Mouse (Mus musculus) testis, postnatal 10 days (tissue): Measurements from ENCODE around the gene Sgo1.

Experiments
- DNase-seq: peaks from one replicate; pipeline ENCODE4 v3.0.0; 2021; ENCODE audit warnings: low spot score

Gene Sgo1

DNA sequence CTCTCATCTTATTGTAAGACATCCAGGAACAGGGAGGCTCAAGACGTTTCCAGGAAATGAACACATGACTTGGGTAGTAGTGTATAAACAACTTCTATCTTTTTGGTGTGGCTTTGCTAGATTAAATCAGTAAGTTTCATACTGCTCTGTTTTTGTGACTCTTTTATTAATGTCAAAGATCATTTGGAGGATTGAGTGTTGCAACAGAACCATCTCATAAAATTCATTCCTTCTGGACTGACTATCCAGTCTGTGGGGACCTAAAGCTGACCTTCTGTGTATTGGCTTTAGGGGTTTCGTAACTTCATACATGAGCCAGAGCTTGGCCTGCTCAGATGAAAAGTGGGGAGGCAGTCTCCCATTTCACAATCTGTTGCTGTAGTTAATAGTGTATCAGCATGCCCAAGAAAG lies 38.9 kb downstream of the Sgo1 start:
- no peak for DNase-seq

- no peak for DNase-seq
Measured at GRCm38 (mm10) chr17:53643360-53643759, 45.8 kb downstream of the Sgo1 start.

- DNase-seq, result no peak
Measured at GRCm38 (mm10) chr17:53631344-53631743, 57.8 kb downstream of the Sgo1 start.

GRCm38 (mm10) chr17:53628131-53628530 lies 61.0 kb downstream of the Sgo1 start:
- no peak for DNase-seq

GRCm38 (mm10) chr17:53627497-53627896 lies 61.6 kb downstream of the Sgo1 start:
- no peak for DNase-seq

DNA sequence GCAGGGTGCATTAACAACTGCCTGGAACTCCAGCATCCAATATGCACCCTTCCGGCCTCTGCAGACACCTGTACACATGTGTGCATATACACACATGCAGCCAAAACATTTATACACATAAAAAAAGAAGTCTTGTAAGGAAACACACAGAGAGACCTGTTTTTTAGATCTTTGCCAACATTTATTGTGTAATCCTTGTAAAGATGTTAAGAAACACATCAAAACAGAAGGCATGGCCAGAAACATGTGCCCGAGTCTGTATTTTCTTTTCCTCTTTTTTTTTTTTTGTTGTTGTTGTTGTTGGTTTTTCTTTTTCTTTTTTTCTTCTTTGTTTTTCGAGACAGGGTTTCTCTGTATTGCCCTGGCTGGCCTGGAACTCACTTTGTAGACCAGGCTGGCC lies 63.0 kb downstream of the Sgo1 start:
- DNase-seq, result no peak
